Mouse (Mus musculus) midbrain, embryonic 14.5 days (tissue): ENCODE data around the gene Sh3bgrl. TPM values are rescaled to one million over a fixed set of nuclear protein-coding genes. Genes with fewer than 3 reads are reported as not detected.
A peak's percentile ranks its signal among the peaks of the same experiment; 100 is the strongest.

Experiments
- ATAC-seq: fragments of 200-750 bp; cut with Nextera tagmentation; 2 replicates; pipeline ENCODE4 v1.8.0; 2017; ENCODE audit warnings: moderate number of reproducible peaks, moderate library complexity; ENCODE audit not compliant: low FRiP score, low TSS enrichment
- DNase-seq: peaks from one replicate; pipeline ENCODE4 v3.0.0-alpha.2; 2015
- H3K27ac ChIP-seq: fragments of 300-500 bp; sonication (generic); replicated peaks from 2 replicates; pipeline ENCODE4 v1.5.1; 2014; ENCODE audit warnings: mild to moderate bottlenecking, low read depth, low read length, moderate library complexity
- H3K27me3 ChIP-seq: fragments of 300-500 bp; sonication (generic); 2 replicates; pipeline ENCODE4 v1.6.1; 2014; ENCODE audit warnings: low read length, control low read depth, mixed read lengths; ENCODE audit not compliant: control insufficient read depth, insufficient read depth
- H3K36me3 ChIP-seq: fragments of 300-500 bp; sonication (generic); 2 replicates; pipeline ENCODE4 v1.6.1; 2014; ENCODE audit warnings: low read length, control low read depth; ENCODE audit not compliant: control insufficient read depth, insufficient read depth
- H3K4me1 ChIP-seq: fragments of 300-500 bp; sonication (generic); 2 replicates; pipeline ENCODE4 v1.6.1; 2014; ENCODE audit warnings: mild to moderate bottlenecking, antibody characterized with exemption, low read length, control low read depth; ENCODE audit not compliant: control insufficient read depth, insufficient read depth
- H3K4me2 ChIP-seq: fragments of 300-500 bp; sonication (generic); 2 replicates; pipeline ENCODE4 v1.6.1; 2014; ENCODE audit warnings: mild to moderate bottlenecking, low read length, moderate library complexity
- H3K4me3 ChIP-seq: fragments of 300-500 bp; sonication (generic); replicated peaks from 2 replicates; pipeline ENCODE4 v1.5.1; 2014; ENCODE audit warnings: low read depth, low read length
- H3K9ac ChIP-seq: fragments of 300-500 bp; sonication (generic); replicated peaks from 2 replicates; pipeline ENCODE4 v1.6.1; 2014; ENCODE audit warnings: mild to moderate bottlenecking, low read length, moderate library complexity
- H3K9me3 ChIP-seq: fragments of 300-500 bp; sonication (generic); 2 replicates; pipeline ENCODE4 v1.6.1; 2016; ENCODE audit warnings: low read length, control low read depth, mixed read lengths; ENCODE audit not compliant: control insufficient read depth
- WGBS: fragments of 180-500 bp; shearing (Covaris S2); extraction: QIAGEN DNeasy Blood & Tissue Kit; methylation state at CpG from one replicate; pipeline ENCODE4 v1.1.7; 2014; 5-methylcytosine and 5-hydroxymethylcytosine counted together
- polyA plus RNA-seq: library from polyadenylated mRNA; unstranded; fragments of >200 nt; fragmentation: Nextera tagmentation; extraction: Ambion mirVana; gene quantifications from 2 replicates; pipeline ENCODE4 v1.2.1, GENCODE M21; 2014

Gene Sh3bgrl
- polyA plus RNA-seq, 1 experiment from 2014 or later, result 198 TPM

GRCm38 (mm10) chrX:109126847-109127246, 31.7 kb downstream of the Sh3bgrl start:
- H3K9me3 ChIP-seq, result no peaks in the 10 kb centered on the region
- H3K36me3 ChIP-seq, result no peaks in the 10 kb centered on the region
- no peak for DNase-seq
- no peaks in the 10 kb centered on the region for H3K4me1 ChIP-seq
- no peak overlapping the region for H3K9ac ChIP-seq
- H3K4me2 ChIP-seq, result no peak overlapping the region
- no peaks in the 10 kb centered on the region for H3K27me3 ChIP-seq
- no peak overlapping the region for H3K4me3 ChIP-seq
- ATAC-seq, result no peak
- WGBS, result 88% methylated on average over 1 of the region's 1 CpGs
- no peak overlapping the region for H3K27ac ChIP-seq

DNA sequence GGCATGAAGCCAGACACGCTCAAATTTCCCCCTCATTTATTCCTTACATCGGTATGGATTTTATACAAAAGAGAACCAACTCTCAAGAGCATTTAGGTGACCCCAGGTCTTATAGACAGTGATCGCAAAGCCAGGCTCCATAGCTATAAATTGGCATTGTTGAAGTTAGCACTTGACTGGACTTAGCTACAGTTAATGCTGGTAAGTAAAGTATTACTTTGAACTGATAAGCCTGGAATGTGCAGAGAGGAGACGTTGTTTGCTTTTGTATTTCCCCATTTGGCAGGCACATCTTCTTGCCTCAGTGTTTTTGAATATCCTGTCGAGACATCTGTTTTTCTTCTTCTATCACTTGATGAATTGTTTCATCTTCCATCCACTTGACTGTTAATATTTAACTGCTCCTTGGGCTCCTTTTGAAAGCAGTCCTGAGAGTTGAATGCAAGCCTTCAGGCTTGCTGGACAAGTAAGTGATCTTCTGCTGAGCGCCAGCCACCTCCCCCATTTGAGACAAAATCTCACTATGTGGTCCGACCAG, 32.5 kb downstream of the Sh3bgrl start:
- Histone ChIP-seq H3K9ac (no peak overlapping the region), H3K4me1 (no peaks in the 10 kb centered on the region), H3K27ac (no peak overlapping the region), H3K4me2 (no peak overlapping the region), H3K36me3 (no peaks in the 10 kb centered on the region), H3K4me3 (no peak overlapping the region), H3K9me3 (no peaks in the 10 kb centered on the region), H3K27me3 (no peaks in the 10 kb centered on the region)
- 80% methylated on average over 7 of the region's 7 CpGs for WGBS
- ATAC-seq, result no peak
- DNase-seq, result no peak

DNA sequence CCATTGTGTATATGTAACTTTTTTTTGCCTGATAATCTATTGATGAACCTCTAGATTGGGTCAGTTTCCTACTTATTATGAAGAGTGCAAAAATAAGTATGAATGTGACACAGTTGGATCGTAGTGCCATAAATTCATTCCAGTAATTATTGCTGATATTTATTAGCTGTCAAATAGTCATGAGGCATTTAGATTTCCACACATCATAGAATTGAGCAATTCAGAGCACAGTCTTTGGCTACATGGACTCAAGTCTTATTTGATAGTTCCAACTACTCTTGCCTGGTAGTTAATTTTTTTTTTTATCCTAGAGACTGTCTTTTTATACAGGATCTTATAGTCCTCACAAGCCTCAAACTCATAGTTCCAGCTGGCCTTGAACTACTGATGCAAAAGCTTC, 34.9 kb downstream of the Sh3bgrl start:
- no peak overlapping the region for H3K27ac ChIP-seq
- DNase-seq, result no peak
- no peak overlapping the region for H3K9ac ChIP-seq
- no peaks in the 10 kb centered on the region for H3K4me1 ChIP-seq
- WGBS, result 96% methylated on average over 1 of the region's 1 CpGs
- no peak overlapping the region for H3K4me3 ChIP-seq
- no peaks in the 10 kb centered on the region for H3K27me3 ChIP-seq
- no peak overlapping the region for H3K4me2 ChIP-seq
- no peaks in the 10 kb centered on the region for H3K9me3 ChIP-seq
- no peak for ATAC-seq
- no peaks in the 10 kb centered on the region for H3K36me3 ChIP-seq

GRCm38 (mm10) chrX:109131834-109132233, 36.7 kb downstream of the Sh3bgrl start:
- Histone ChIP-seq H3K36me3 (no peaks in the 10 kb centered on the region), H3K9me3 (no peaks in the 10 kb centered on the region), H3K27ac (no peak overlapping the region), H3K27me3 (no peaks in the 10 kb centered on the region), H3K4me1 (no peaks in the 10 kb centered on the region), H3K4me2 (no peak overlapping the region), H3K9ac (no peak overlapping the region), H3K4me3 (no peak overlapping the region)
- ATAC-seq (no peak), DNase-seq (no peak)
- WGBS, result 92% methylated on average over 2 of the region's 2 CpGs

DNA sequence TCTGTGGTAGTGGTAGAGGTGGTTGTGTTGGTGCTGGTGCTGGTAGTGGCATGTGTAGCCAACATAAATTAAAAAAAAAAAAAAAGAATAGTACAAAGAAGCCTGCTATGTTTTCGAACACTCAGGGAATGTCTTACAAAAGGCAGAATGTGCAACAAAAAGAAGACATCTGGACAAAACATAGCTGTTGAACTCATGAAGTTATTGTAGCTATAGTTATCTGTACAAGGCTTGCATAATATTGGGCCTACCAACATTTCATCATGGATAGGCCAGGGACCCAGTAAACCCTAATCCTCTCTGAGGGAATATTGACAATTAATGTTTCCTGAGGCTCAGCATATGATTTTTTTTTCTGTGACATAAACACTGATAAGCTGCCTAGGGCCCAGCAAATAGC, 37.3 kb downstream of the Sh3bgrl start:
- H3K9ac ChIP-seq, result no peak overlapping the region
- DNase-seq (no peak), ATAC-seq (no peak)
- no peak overlapping the region for H3K4me3 ChIP-seq
- no peaks in the 10 kb centered on the region for H3K9me3 ChIP-seq
- H3K27me3 ChIP-seq, result no peaks in the 10 kb centered on the region
- WGBS, result 76% methylated on average over 1 of the region's 1 CpGs
- no peaks in the 10 kb centered on the region for H3K4me1 ChIP-seq
- no peaks in the 10 kb centered on the region for H3K36me3 ChIP-seq
- no peak overlapping the region for H3K4me2 ChIP-seq
- no peak overlapping the region for H3K27ac ChIP-seq

- no peaks in the 10 kb centered on the region for H3K36me3 ChIP-seq
- no peak overlapping the region for H3K4me2 ChIP-seq
- DNase-seq (peak; percentile 11), ATAC-seq (no peak)
- H3K9ac ChIP-seq, result no peak overlapping the region
- H3K9me3 ChIP-seq, result no peaks in the 10 kb centered on the region
- no peaks in the 10 kb centered on the region for H3K27me3 ChIP-seq
- H3K27ac ChIP-seq, result no peak overlapping the region
- 70% methylated on average over 2 of the region's 2 CpGs for WGBS
- no peak overlapping the region for H3K4me3 ChIP-seq
- H3K4me1 ChIP-seq, result no peaks in the 10 kb centered on the region
Observed at GRCm38 (mm10) chrX:109133500-109133899, 38.3 kb downstream of the Sh3bgrl start.

GRCm38 (mm10) chrX:109136306-109136705, 41.1 kb downstream of the Sh3bgrl start:
- no peaks in the 10 kb centered on the region for H3K27me3 ChIP-seq
- H3K4me2 ChIP-seq, result no peak overlapping the region
- no peak overlapping the region for H3K4me3 ChIP-seq
- no peak overlapping the region for H3K27ac ChIP-seq
- H3K4me1 ChIP-seq, result no peaks in the 10 kb centered on the region
- no peak overlapping the region for H3K9ac ChIP-seq
- no peaks in the 10 kb centered on the region for H3K9me3 ChIP-seq
- H3K36me3 ChIP-seq, result no peaks in the 10 kb centered on the region
- no peak for DNase-seq
- no peak for ATAC-seq

DNA sequence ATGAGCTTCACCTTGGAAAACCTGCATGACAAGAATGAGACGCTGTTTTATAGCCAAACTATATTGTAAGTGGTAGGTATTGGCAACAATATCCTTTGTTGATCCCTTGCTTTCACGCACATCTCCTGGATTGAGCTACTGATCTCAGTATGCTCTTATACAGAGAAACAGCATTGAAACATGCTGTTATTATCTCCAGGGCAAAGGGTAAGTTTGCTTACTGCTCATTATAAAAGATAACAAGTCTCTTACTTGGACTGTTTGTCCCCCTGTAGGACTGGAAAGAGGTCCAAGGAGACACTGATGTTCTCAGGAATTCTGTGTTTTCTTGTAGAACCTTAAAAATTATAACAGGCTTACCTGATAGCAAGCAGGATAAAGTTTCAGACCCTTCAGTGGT, 41.7 kb downstream of the Sh3bgrl start:
- H3K36me3 ChIP-seq, result no peaks in the 10 kb centered on the region
- ATAC-seq, result no peak
- no peak overlapping the region for H3K4me3 ChIP-seq
- no peaks in the 10 kb centered on the region for H3K27me3 ChIP-seq
- H3K9me3 ChIP-seq, result no peaks in the 10 kb centered on the region
- 75% methylated on average over 2 of the region's 2 CpGs for WGBS
- no peak overlapping the region for H3K9ac ChIP-seq
- no peak overlapping the region for H3K4me2 ChIP-seq
- DNase-seq, result no peak
- no peak overlapping the region for H3K27ac ChIP-seq
- no peaks in the 10 kb centered on the region for H3K4me1 ChIP-seq

DNA sequence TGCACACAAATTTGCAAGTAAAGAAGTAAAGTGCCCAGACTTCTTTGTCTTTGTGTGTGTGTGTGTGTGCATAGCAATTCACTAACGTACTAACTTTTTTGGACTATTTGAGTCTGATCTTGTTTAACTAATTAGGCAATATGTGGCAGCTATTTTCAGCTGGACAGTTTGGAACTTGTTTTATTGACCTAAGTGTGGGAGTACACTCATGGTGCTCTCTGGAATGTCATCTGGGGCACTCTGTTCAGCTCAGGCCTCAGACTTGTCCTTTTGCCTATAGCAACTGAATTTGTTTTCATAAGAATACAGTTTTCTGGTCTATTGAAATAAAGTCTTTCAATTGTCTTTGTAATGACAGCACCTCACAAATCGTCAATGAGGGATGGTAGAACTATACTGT, 42.1 kb downstream of the Sh3bgrl start:
- no peak for ATAC-seq
- no peak overlapping the region for H3K27ac ChIP-seq
- H3K9me3 ChIP-seq, result no peaks in the 10 kb centered on the region
- no peak overlapping the region for H3K9ac ChIP-seq
- H3K4me2 ChIP-seq, result no peak overlapping the region
- H3K4me1 ChIP-seq, result no peaks in the 10 kb centered on the region
- no peak overlapping the region for H3K4me3 ChIP-seq
- DNase-seq, result no peak
- H3K27me3 ChIP-seq, result no peaks in the 10 kb centered on the region
- no peaks in the 10 kb centered on the region for H3K36me3 ChIP-seq
- 75% methylated on average over 2 of the region's 2 CpGs for WGBS
